ENCODE assay signal across 9 mouse cellular contexts in the genomic region with DNA sequence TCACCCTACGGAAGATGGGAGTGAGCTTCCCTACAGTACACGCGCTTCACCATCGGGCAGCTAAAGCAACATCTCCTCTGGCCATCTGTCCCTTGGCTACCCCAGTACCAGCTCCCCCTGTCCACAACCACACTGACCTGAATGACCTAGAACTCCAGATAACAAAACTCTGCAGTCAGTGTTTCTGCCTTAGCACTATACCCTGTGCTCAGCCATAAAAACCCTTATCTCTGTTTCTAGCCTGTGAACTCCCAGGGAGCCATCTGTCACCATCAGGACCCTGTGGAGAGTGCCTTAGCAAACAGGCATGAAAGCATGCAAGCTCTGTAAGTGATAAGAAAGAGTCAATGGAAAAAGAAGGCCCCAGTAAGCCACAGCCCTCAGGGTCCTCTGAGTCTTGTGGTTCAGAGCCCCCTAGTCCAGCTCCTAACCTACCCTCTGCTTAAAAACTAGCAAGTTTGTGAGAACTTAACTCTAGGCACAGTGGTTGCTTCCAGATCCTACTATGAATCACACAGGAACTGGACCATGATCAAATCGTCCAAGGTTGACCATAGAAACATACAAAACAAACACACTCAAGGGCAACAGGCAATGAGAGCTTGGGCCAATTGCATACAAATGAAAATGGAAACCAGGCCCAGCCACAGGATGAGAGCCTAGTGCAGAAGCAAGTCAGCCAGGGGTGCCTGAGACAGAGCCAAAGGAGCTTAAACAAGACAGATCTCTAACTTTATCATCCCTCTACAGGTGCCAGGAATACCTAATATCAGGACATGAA. TPM values are rescaled to one million over a fixed set of nuclear protein-coding genes. Genes with fewer than 3 reads are reported as not detected.
DNase-seq lines count a peak whose midpoint lies in the region; ATAC-seq and TF ChIP-seq lines count a peak whose summit lies in the region.
"Had no signal": no experiment of that assay in that cellular context is flagged by ENCODE, and none has a peak within 500 bp of the region (broad histone marks: within the 10 kb centered on the region; RNA-seq: fewer than 3 reads in every experiment).

No protein-coding gene starts in this region.

- WGBS in heart, embryonic 16.5 days: 30% methylated on average over 5 of the region's 5 CpGs
- 83% methylated on average over 5 of the region's 5 CpGs for WGBS in limb, embryonic 14.5 days
- 61% methylated on average over 5 of the region's 5 CpGs for WGBS in stomach, postnatal 0 days

- no peaks in the 10 kb centered on the region for H3K9me3 ChIP-seq in heart, embryonic 16.5 days (replicated peaks; ENCODE audit: control insufficient read depth, low read length)
- no peaks in the 10 kb centered on the region for H3K9me3 ChIP-seq in limb, embryonic 14.5 days (ENCODE audit: control insufficient read depth, low read length)
- no peaks in the 10 kb centered on the region for H3K9me3 ChIP-seq in stomach, postnatal 0 days (ENCODE audit: control insufficient read depth, low read length)

- TF ChIP-seq CTCF in stomach, postnatal 0 days (IDR thresholded peaks at IDR 0.05; ENCODE audit: low read depth): no peak

- no peak for TF ChIP-seq POLR2A in limb, embryonic 14.5 days (IDR thresholded peaks at IDR 0.05; ENCODE audit: borderline replicate concordance, extremely low read depth, insufficient read depth, insufficient read length)

- no peak overlapping the region for H3K4me3 ChIP-seq in heart, embryonic 16.5 days (ENCODE audit: low read length)
- H3K4me3 ChIP-seq in limb, embryonic 14.5 days (replicated peaks; ENCODE audit: low read length): no peak overlapping the region
- no peak overlapping the region for H3K4me3 ChIP-seq in stomach, postnatal 0 days (ENCODE audit: low read depth, low read length)

- no peak for TF ChIP-seq EP300 in stomach, postnatal 0 days (optimal IDR thresholded peaks at IDR 0.05)

- H3K4me2 ChIP-seq in heart, embryonic 16.5 days (ENCODE audit: low read depth, low read length): 0 out of 2 replicates have a peak overlapping the region, but pooled peaks have one; percentile 2
- H3K4me2 ChIP-seq in limb, embryonic 14.5 days (replicated peaks; ENCODE audit: low read depth, low read length, severe bottlenecking): peak overlapping the region; percentile 18; the same call in 1 of the 2 replicates
- H3K4me2 ChIP-seq in stomach, postnatal 0 days (replicated peaks; ENCODE audit: low read depth): no peak overlapping the region

- peak; percentile 21; the same call in 1 of the 2 replicates for ATAC-seq in heart, embryonic 16.5 days (replicated peaks; ENCODE audit: extremely low read depth, insufficient read depth, low FRiP score)
- ATAC-seq in limb, embryonic 14.5 days (ENCODE audit: low FRiP score, low read depth): 0 out of 2 replicates have a peak, but pooled peaks have one; percentile 2
- ATAC-seq in stomach, postnatal 0 days (ENCODE audit: low FRiP score, low TSS enrichment): peak; percentile 71

- peak overlapping the region; percentile 16; the same call in 1 of the 2 replicates for H3K9ac ChIP-seq in heart, embryonic 16.5 days (ENCODE audit: low read length)
- no peak overlapping the region for H3K9ac ChIP-seq in limb, embryonic 14.5 days (ENCODE audit: low read depth, low read length, severe bottlenecking)
- no peak overlapping the region for H3K9ac ChIP-seq in stomach, postnatal 0 days (ENCODE audit: low read length)

- no peaks in the 10 kb centered on the region for H3K27me3 ChIP-seq in heart, embryonic 16.5 days (ENCODE audit: control insufficient read depth, insufficient read depth, low read length)
- no peaks in the 10 kb centered on the region for H3K27me3 ChIP-seq in limb, embryonic 14.5 days (ENCODE audit: control insufficient read depth, insufficient read depth, low read length)
- no peaks in the 10 kb centered on the region for H3K27me3 ChIP-seq in stomach, postnatal 0 days (ENCODE audit: control insufficient read depth, insufficient read depth, low read length)

- H3K27ac ChIP-seq in heart, embryonic 16.5 days (ENCODE audit: low read length): peak overlapping the region; percentile 88
- H3K27ac ChIP-seq in limb, embryonic 14.5 days (replicated peaks; ENCODE audit: low read depth, low read length): peak overlapping the region; percentile 89
- peak overlapping the region; percentile 73 for H3K27ac ChIP-seq in stomach, postnatal 0 days (replicated peaks)

- H3K4me1 ChIP-seq in heart, embryonic 16.5 days (ENCODE audit: control insufficient read depth, insufficient read depth, low read length): peaks cover 79% of the 10 kb centered on the region
- peaks cover 53% of the 10 kb centered on the region for H3K4me1 ChIP-seq in limb, embryonic 14.5 days (ENCODE audit: control insufficient read depth, insufficient read depth, low read length)
- H3K4me1 ChIP-seq in stomach, postnatal 0 days (replicated peaks; ENCODE audit: control insufficient read depth, insufficient read depth): no peaks in the 10 kb centered on the region

- DNase-seq in 416B (ENCODE audit: low read depth): peak; percentile 7
- DNase-seq in adrenal gland, adult 8-10 months: peak; percentile 63
- DNase-seq in limb, embryonic 14.5 days (ENCODE audit: low spot score): peak; percentile 71
- DNase-seq in stomach, postnatal 0 days (ENCODE audit: low spot score): peak; percentile 44
- no peak for DNase-seq in spleen, adult 12 weeks (ENCODE audit: low spot score)
- no peak for DNase-seq in thymus, postnatal 14 days
- no peak for DNase-seq in right cerebral cortex, postnatal 36 days (ENCODE audit: low spot score in 2 of 2)

- H3K36me3 ChIP-seq in heart, embryonic 16.5 days (ENCODE audit: control insufficient read depth, insufficient read depth): peaks cover 27% of the 10 kb centered on the region
- peaks cover 44% of the 10 kb centered on the region for H3K36me3 ChIP-seq in limb, embryonic 14.5 days (ENCODE audit: control insufficient read depth, insufficient read depth, low read length)
- H3K36me3 ChIP-seq in stomach, postnatal 0 days (ENCODE audit: control insufficient read depth, insufficient read depth, low read length): no peaks in the 10 kb centered on the region

RNA-seq across cellular contexts. Expression of gene Igf2r, which starts 45.3 kb away (rescaled TPM):
- total RNA-seq in adrenal gland, adult 8-10 months (2022): 10 to 100 TPM; 75.7 to 93.3 (median 83.9) TPM
- 98.0 and 133 TPM in 2 replicates for polyA plus RNA-seq in heart, embryonic 16.5 days (2015; fragmentation: Nextera tagmentation; extraction: Ambion mirVana)
- polyA plus RNA-seq in limb, embryonic 14.5 days (2012; rRNA removed): 97.3 and 99.6 TPM in 2 replicates
- polyA plus RNA-seq in limb, embryonic 14.5 days (2014; fragmentation: Nextera tagmentation; extraction: Ambion mirVana): 60.6 and 62.4 TPM in 2 replicates
- polyA plus RNA-seq in stomach, postnatal 0 days (2015; fragmentation: Nextera tagmentation; extraction: Ambion mirVana): 9.4 and 9.6 TPM in 2 replicates

RNA-seq across cellular contexts. Expression of gene Slc22a1, which starts 48.5 kb away (rescaled TPM):
- total RNA-seq in adrenal gland, adult 8-10 months (2022): under 1 TPM in 3 of 4 experiments, not detected in 1; 0.23 to 0.37 (median 0.30) TPM
- polyA plus RNA-seq in heart, embryonic 16.5 days (2015; fragmentation: Nextera tagmentation; extraction: Ambion mirVana): 37.6 and 39.9 TPM in 2 replicates
- 0.14 and 0.18 TPM in 2 replicates for polyA plus RNA-seq in limb, embryonic 14.5 days (2012; rRNA removed)
- polyA plus RNA-seq in limb, embryonic 14.5 days (2014; fragmentation: Nextera tagmentation; extraction: Ambion mirVana): not detected in 2 replicates
- polyA plus RNA-seq in stomach, postnatal 0 days (2015; fragmentation: Nextera tagmentation; extraction: Ambion mirVana): 7.9 and 10.4 TPM in 2 replicates
- polyA plus RNA-seq: brain, embryonic 14.5 days had no signal

Comparison
In these comparisons a context has a peak if more than half of its experiments do, and no peak if none do; other contexts are left out.
1. DNase-seq: peak in 416B (single experiment), adrenal gland, adult 8-10 months (single experiment), limb, embryonic 14.5 days (single experiment) and stomach, postnatal 0 days (single experiment); none in spleen, adult 12 weeks (single experiment), thymus, postnatal 14 days (single experiment) and right cerebral cortex, postnatal 36 days (0 of 2).
2. ATAC-seq: peak in every context shown above with its lines; median percentile 71 in stomach, postnatal 0 days; 21 in heart, embryonic 16.5 days; 2 in limb, embryonic 14.5 days.
3. Peak in every context shown above with its lines, with median percentiles within 50 percentile points of each other: H3K27ac ChIP-seq.